Mouse (Mus musculus) erythroblast, embryonic 14.5 days (primary cell): ENCODE measurements around the gene Dnm2.

Source experiments
- GATA1 ChIP-seq: IDR thresholded peaks from 2 replicates; pipeline ENCODE4 v1.6.1; 2012; ENCODE audit warnings: low read length, inconsistent platforms, mixed read lengths
- TAL1 ChIP-seq: IDR thresholded peaks from 3 replicates; pipeline ENCODE4 v1.6.1; 2012; ENCODE audit warnings: low read length, inconsistent platforms, mixed read lengths

DNA sequence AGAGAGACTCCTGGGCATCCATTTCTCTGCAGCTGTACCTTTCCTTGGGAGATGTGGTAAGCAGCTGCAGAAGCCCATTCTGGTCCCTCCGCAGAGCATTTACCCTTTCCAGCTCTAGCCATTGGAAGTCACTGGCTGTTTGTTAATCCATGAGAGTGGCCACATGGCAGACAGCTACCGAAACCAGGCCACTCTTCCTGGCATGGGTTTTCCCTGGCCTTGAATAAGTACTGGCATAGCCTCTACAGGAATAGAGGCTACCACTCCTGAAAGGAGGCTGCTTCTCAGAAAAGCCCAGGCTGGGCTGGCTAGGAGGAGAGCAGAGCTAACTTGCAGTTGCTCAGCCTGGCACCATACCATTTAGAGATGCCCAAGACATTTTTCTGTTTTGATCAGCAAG lies 126.3 kb downstream of the Dnm2 start:
- TF ChIP-seq GATA1 (no peak), TAL1 (no peak)
